Mouse (Mus musculus): Measurements from ENCODE around the gene Ppp1r2. TPM values are rescaled to one million over a fixed set of nuclear protein-coding genes. Genes with fewer than 3 reads are reported as not detected.
A peak's percentile ranks its signal among the peaks of the same experiment; 100 is the strongest.

Gene Ppp1r2
- polyA plus RNA-seq, 1 experiment, result 51.1 TPM

DNA sequence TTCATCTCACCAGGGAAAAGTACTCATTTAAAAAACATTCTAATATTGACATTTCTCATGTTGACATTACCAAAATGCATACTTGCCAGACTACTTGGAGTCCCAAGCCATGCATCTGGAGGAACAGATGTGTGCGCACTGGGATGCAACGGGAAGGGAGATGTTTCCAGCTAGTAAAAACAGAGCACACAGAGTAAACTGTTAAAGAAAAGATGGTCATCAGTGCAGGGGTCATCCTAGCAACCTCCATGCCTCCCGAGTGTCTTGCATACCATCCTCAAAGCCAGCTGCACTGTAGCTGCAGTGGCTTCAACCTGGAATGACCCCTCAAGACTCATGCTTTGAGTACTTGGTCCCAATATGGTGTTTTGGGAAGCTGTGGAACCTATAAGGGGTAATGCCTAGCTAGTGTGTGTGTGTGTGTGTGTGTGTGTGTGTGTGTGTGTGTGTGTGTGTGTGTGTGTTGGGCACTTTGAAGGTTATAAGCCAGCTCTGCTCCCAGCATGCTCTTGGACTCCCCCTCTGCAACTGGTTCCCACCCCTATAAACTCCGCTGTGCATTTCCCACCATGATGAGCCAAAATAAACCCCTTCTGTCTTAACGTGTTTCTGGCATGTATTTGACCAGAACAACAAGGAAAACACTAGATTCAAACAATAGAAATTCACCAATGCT lies 42.4 kb downstream of the Ppp1r2 start:
- TF ChIP-seq POLR2A (IDR thresholded peaks at IDR 0.05; ENCODE audit: borderline replicate concordance, extremely low read depth, insufficient read depth, insufficient read length, poor library complexity, severe bottlenecking), result no peak
- TF ChIP-seq CTCF (IDR thresholded peaks at IDR 0.05; ENCODE audit: borderline replicate concordance, extremely low read depth, insufficient read depth, insufficient read length), result no peak

DNA sequence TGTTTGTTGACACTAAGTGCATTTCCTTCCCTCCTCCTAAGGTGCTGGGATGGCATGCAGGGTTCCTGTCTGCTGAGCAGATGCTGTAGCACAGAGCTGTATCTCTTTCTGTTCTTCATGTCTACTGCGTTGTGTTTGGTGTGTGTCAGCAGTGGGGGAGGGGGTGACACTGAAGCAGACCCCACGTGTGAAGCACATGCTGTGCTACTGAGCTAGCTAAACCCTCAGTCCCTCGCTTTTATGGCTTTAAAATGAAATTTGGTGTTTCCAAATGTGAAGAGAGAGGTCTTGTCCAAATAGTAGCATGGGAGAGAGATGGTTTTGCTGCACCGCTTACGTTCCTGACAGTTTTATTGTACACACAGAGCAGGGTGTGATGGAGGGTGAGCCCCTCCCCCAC lies 43.5 kb downstream of the Ppp1r2 start:
- TF ChIP-seq POLR2A (IDR thresholded peaks at IDR 0.05; ENCODE audit: borderline replicate concordance, extremely low read depth, insufficient read depth, insufficient read length, poor library complexity, severe bottlenecking) (no peak), CTCF (IDR thresholded peaks at IDR 0.05; ENCODE audit: borderline replicate concordance, extremely low read depth, insufficient read depth, insufficient read length) (no peak)
- DNase-seq (ENCODE audit: low read depth), result no peak

More for the DNA sequence above, 42.4 kb downstream of the Ppp1r2 start:
- no peak for DNase-seq (ENCODE audit: low read depth)

DNA sequence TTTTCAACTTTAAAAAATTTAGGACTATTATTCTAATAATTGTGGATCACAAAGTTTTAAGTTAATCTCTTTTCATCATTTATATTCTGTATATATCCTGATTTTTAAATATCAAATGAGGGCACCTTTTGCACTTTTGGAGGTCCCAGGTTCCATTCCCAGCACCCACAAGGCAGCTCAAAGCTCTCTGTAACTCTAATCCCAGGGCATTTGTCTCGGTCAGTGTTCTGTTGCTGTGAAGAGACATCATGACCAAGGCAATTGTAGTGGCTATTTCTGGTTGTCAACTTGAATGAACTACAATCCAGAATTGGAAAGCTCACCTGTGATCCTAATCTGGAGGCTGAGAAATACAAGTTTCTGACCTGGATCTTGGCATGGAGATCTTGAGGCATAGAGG lies 47.3 kb downstream of the Ppp1r2 start:
- no peak for TF ChIP-seq CTCF (IDR thresholded peaks at IDR 0.05; ENCODE audit: borderline replicate concordance, extremely low read depth, insufficient read depth, insufficient read length)
- no peak for TF ChIP-seq POLR2A (IDR thresholded peaks at IDR 0.05; ENCODE audit: borderline replicate concordance, extremely low read depth, insufficient read depth, insufficient read length, poor library complexity, severe bottlenecking)

DNA sequence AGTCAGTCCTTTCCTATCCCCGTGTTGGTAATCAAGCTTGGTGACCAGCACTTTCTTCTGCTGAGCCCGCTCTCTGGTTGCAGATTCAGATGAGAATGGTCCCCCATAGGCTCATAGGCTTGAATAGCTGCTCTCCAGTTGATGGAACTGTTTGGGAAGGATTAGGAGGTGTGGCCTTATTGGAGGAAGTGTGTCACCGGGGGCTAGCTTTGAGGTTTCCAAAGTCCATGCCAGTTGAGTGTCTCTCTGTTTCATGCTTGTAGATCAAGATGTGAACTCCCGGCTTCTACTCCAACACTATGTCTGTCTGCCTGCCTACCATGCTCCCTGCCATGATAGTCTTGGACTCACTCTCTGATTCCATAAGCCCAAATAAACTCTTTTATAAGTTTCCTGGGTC lies 59.8 kb downstream of the Ppp1r2 start:
- no peak for DNase-seq (ENCODE audit: low read depth)
- no peak for TF ChIP-seq CTCF (IDR thresholded peaks at IDR 0.05; ENCODE audit: borderline replicate concordance, extremely low read depth, insufficient read depth, insufficient read length)
- TF ChIP-seq POLR2A (IDR thresholded peaks at IDR 0.05; ENCODE audit: borderline replicate concordance, extremely low read depth, insufficient read depth, insufficient read length, poor library complexity, severe bottlenecking), result no peak

More for the DNA sequence above, 47.3 kb downstream of the Ppp1r2 start:
- DNase-seq (ENCODE audit: low read depth), result no peak

DNA sequence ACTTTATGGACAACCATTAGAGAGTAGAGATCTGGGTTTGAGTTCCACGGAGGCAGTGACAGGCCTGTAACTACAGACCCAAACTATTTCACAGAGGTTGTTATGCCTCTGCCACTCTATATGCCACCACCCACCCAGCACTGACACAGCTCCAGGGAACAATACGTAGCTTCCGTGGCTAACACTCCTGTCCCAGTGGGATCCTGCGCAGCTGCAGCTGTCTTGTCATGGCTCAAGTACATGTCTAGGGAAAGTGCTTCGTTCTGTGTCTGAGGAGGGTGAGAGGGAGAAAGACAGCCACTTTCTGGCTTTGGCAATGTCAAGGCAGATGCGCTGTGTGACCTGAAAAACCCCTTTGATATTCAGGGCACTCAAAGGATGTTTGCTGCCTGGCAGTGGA lies 61.6 kb downstream of the Ppp1r2 start:
- no peak for TF ChIP-seq POLR2A (IDR thresholded peaks at IDR 0.05; ENCODE audit: borderline replicate concordance, extremely low read depth, insufficient read depth, insufficient read length, poor library complexity, severe bottlenecking)
- no peak for TF ChIP-seq CTCF (IDR thresholded peaks at IDR 0.05; ENCODE audit: borderline replicate concordance, extremely low read depth, insufficient read depth, insufficient read length)
- DNase-seq (ENCODE audit: low read depth), result no peak

DNA sequence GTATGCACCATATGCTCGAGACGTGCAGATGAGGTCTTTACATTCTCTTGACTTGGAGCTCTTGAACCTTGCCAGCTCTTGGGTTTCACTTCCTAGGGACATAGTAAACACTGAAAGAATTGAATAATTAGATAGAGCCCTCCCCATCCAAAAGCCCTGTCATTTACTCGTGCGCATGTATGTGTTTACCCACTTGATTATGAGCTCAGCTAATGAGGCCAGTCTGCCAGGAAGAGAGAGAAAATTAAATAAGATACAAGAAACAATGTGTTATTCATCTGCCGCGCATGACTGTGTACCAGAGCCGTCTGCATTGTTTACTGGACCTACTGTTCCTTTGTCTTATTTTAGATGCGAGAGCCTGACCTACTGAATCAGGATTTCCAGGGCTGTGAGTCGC lies 63.6 kb downstream of the Ppp1r2 start:
- TF ChIP-seq POLR2A (IDR thresholded peaks at IDR 0.05; ENCODE audit: borderline replicate concordance, extremely low read depth, insufficient read depth, insufficient read length, poor library complexity, severe bottlenecking), result no peak
- TF ChIP-seq CTCF (IDR thresholded peaks at IDR 0.05; ENCODE audit: borderline replicate concordance, extremely low read depth, insufficient read depth, insufficient read length), result no peak
- DNase-seq (ENCODE audit: low read depth), result peak; percentile 17

DNA sequence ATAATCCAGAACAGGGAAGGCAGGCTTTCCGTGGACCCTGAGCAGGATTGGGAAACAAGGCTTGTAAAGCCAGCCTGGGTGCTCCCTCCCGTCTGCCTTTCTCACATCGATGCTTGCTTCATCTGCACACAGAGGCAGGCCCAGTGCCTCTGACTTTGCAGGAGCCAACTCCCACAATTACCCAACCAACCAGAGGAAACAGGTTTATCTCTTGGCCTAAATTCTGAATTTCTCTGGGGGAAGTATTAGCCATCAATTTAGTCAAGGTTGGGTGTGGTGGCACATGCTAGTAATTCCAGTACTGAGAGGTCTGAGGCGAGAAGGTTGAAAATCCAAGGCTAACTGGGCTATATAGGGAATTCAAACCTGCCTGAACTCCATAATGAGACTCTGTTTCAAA lies 64.6 kb downstream of the Ppp1r2 start:
- TF ChIP-seq POLR2A (IDR thresholded peaks at IDR 0.05; ENCODE audit: borderline replicate concordance, extremely low read depth, insufficient read depth, insufficient read length, poor library complexity, severe bottlenecking) (no peak), CTCF (IDR thresholded peaks at IDR 0.05; ENCODE audit: borderline replicate concordance, extremely low read depth, insufficient read depth, insufficient read length) (no peak)
- no peak for DNase-seq (ENCODE audit: low read depth)

DNA sequence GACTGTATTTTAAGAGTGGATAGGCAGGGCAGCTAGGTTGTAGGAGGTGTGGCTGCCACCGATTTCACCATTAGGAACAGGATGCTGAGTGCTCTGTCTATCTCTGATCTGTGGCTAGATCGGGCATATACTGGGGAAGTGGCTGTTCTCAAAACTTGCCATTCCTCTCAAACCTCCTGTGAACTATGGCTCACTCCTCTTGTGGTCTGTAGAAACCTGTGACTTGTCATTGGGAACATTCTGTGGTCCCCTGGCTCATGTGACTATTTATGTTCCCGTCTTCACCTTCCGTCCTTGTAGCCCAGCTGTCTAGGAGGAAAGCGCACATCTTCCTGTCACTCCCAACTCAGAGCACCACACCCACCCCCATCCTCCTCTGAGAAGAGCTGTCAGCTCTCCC lies 65.2 kb downstream of the Ppp1r2 start:
- TF ChIP-seq CTCF (IDR thresholded peaks at IDR 0.05; ENCODE audit: borderline replicate concordance, extremely low read depth, insufficient read depth, insufficient read length) (no peak), POLR2A (IDR thresholded peaks at IDR 0.05; ENCODE audit: borderline replicate concordance, extremely low read depth, insufficient read depth, insufficient read length, poor library complexity, severe bottlenecking) (no peak)
- no peak for DNase-seq (ENCODE audit: low read depth)

DNA sequence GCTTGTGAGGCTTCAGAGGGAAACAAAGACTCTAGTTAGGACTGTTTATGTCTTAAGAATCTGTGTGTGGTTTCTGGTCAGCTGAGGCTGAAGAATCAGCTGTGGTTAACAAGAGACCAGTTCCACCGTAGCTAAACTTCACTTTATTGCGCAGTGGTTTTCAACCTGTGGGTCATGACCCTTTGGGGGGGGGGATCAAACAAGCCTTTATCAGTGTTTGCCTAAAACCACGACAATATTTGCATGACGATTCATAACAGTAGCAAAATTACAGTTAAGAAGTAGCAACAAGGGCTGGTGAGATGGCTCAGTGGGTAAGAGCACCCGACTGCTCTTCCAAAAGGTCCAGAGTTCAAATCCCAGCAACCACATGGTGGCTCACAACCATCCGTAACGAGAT lies 69.4 kb downstream of the Ppp1r2 start:
- DNase-seq (ENCODE audit: low read depth), result no peak
- TF ChIP-seq POLR2A (IDR thresholded peaks at IDR 0.05; ENCODE audit: borderline replicate concordance, extremely low read depth, insufficient read depth, insufficient read length, poor library complexity, severe bottlenecking) (no peak), CTCF (IDR thresholded peaks at IDR 0.05; ENCODE audit: borderline replicate concordance, extremely low read depth, insufficient read depth, insufficient read length) (no peak)

DNA sequence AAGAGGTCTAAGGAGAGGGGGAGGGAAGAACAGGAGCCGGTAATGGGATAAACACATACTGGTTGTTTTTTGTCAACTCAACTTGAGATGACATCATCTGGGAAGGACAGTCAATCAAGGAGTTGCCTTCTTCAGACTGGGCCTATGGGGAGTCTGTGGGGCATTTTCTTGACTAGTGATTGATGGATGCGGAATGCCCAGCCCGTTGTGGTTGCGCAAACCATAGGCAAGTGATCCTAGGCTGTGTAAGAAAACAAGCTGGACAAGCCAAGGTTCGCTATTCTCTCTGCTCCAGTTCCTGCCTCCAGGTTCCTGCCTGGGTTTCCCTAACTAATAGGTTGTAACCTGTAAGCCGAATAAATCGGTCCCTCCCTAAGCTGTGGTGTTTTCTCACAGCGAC lies 69.9 kb downstream of the Ppp1r2 start:
- TF ChIP-seq CTCF (IDR thresholded peaks at IDR 0.05; ENCODE audit: borderline replicate concordance, extremely low read depth, insufficient read depth, insufficient read length), result no peak
- DNase-seq (ENCODE audit: low read depth), result no peak

DNA sequence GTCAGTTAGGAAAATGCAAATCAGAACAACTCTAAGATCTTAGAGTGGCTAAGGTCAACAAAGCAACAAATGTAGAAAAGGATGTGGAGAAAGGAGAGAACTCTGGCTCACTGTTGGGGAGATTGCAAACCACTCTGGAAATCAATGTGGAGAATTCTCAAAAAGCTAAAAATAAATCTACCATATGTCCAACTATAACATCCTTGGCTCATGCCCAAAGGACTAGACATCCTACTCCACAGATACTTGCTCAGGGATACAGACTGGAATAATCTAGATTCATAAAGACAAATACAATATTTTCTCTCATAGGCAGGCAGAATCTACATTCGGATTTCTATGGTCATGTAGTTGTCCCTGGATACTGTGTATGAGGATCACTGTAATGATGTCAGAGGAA lies 70.9 kb downstream of the Ppp1r2 start:
- peak; percentile 26 for DNase-seq (ENCODE audit: low read depth)
- TF ChIP-seq CTCF (IDR thresholded peaks at IDR 0.05; ENCODE audit: borderline replicate concordance, extremely low read depth, insufficient read depth, insufficient read length) (no peak), POLR2A (IDR thresholded peaks at IDR 0.05; ENCODE audit: borderline replicate concordance, extremely low read depth, insufficient read depth, insufficient read length, poor library complexity, severe bottlenecking) (no peak)

DNA sequence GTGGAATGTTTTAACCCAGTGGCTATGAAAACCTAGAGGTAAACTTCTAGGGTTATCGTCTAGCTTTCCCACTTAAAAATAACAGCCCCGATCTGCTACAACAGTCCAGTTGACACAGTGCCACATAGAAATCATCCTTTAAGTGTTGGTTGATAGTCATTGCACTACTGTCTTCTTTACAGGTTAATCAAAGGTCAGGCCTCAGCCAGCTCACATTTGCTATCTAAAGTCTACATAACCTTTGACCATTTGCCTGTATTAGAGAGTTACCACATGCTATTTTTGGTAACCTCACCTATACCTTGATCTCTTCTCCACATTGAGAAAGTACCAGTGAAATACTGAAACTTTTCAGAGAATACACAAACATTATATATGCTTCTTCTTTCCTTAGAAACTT lies 73.4 kb downstream of the Ppp1r2 start:
- DNase-seq (ENCODE audit: low read depth), result no peak

More for the DNA sequence above, 73.4 kb downstream of the Ppp1r2 start:
- TF ChIP-seq CTCF (IDR thresholded peaks at IDR 0.05; ENCODE audit: borderline replicate concordance, extremely low read depth, insufficient read depth, insufficient read length) (no peak), POLR2A (IDR thresholded peaks at IDR 0.05; ENCODE audit: borderline replicate concordance, extremely low read depth, insufficient read depth, insufficient read length, poor library complexity, severe bottlenecking) (no peak)

Other genes with a start within 250 kb of the Ppp1r2 start
- 13.9 and 15.3 TPM in 2 replicates for gene Xxylt1, start 193.8 kb downstream of the Ppp1r2 start, polyA plus RNA-seq (2012; rRNA removed)
- 25.1 and 25.6 TPM in 2 replicates for gene Acap2, start 74.0 kb downstream of the Ppp1r2 start, polyA plus RNA-seq (2012; rRNA removed)
- gene Apod, start 39.5 kb upstream of the Ppp1r2 start, polyA plus RNA-seq (2012; rRNA removed), result 28.1 and 46.7 TPM in 2 replicates
- gene Bdh1, start 147.0 kb upstream of the Ppp1r2 start, polyA plus RNA-seq (2012; rRNA removed), result 142 and 148 TPM in 2 replicates